Mouse (Mus musculus) c-Kit-negative CD71-positive TER-119-positive erythroid progenitor cells, embryonic 14.5 days (primary cell): Measurements from ENCODE around the gene Gm49450.
"Not testable (repeated sequence)": the region's sequence is repeated elsewhere in the genome, so short reads cannot be mapped to it uniquely, and the experiment has no call there.

Source experiments
- DNase-seq: peaks from one replicate; pipeline ENCODE4 v3.0.0-alpha.2; 2013; ENCODE audit warnings: low read depth, low spot score

Gm49450 gene

GRCm38 (mm10) chr15:98985240-98985981, 32.1 kb upstream of the Gm49450 start:
- DNase-seq = peak; percentile 51

- no peak for DNase-seq
These were observed 31.3 kb upstream of the Gm49450 start for GRCm38 (mm10) chr15:98984681-98985080.

GRCm38 (mm10) chr15:98983431-98984081, 30.2 kb upstream of the Gm49450 start:
- no peak for DNase-seq

- no peak for DNase-seq
These were observed 28.7 kb upstream of the Gm49450 start for GRCm38 (mm10) chr15:98982100-98982499.

GRCm38 (mm10) chr15:98980012-98980614, 26.8 kb upstream of the Gm49450 start:
- DNase-seq = no peak

GRCm38 (mm10) chr15:98978409-98979172, 25.2 kb upstream of the Gm49450 start:
- DNase-seq = no peak

- no peak for DNase-seq
These were observed 24.5 kb upstream of the Gm49450 start for GRCm38 (mm10) chr15:98977759-98978408.

- no peak for DNase-seq
These were observed 23.7 kb upstream of the Gm49450 start for GRCm38 (mm10) chr15:98976763-98977758.

- DNase-seq = no peak
These were observed 19.8 kb upstream of the Gm49450 start for GRCm38 (mm10) chr15:98973015-98973614.

- DNase-seq = not testable (repeated sequence)
These were observed 18.4 kb upstream of the Gm49450 start for GRCm38 (mm10) chr15:98971576-98972320.

GRCm38 (mm10) chr15:98971111-98971510, 17.8 kb upstream of the Gm49450 start:
- DNase-seq = no peak

GRCm38 (mm10) chr15:98969372-98970101, 16.2 kb upstream of the Gm49450 start:
- no peak for DNase-seq

- DNase-seq = no peak
These were observed 15.5 kb upstream of the Gm49450 start for GRCm38 (mm10) chr15:98968701-98969371.

GRCm38 (mm10) chr15:98959531-98959930, 6.2 kb upstream of the Gm49450 start:
- no peak for DNase-seq

GRCm38 (mm10) chr15:98958901-98959420, 5.6 kb upstream of the Gm49450 start:
- no peak for DNase-seq

GRCm38 (mm10) chr15:98957475-98957874, 4.1 kb upstream of the Gm49450 start:
- no peak for DNase-seq

- DNase-seq = no peak
These were observed 2.6 kb upstream of the Gm49450 start for GRCm38 (mm10) chr15:98956000-98956399.

- DNase-seq = no peak
These were observed 2.0 kb upstream of the Gm49450 start for GRCm38 (mm10) chr15:98955324-98955723.
